Mouse (Mus musculus) right cerebral cortex, postnatal 25 days (tissue): Measurements from ENCODE around the gene Olfr1419.
"Not testable (repeated sequence)": the region's sequence is repeated elsewhere in the genome, so short reads cannot be mapped to it uniquely, and the experiment has no call there.

ENCODE experiments used
- DNase-seq: peaks from one replicate; pipeline ENCODE4 v3.0.0; 2022

Olfr1419 gene

DNA sequence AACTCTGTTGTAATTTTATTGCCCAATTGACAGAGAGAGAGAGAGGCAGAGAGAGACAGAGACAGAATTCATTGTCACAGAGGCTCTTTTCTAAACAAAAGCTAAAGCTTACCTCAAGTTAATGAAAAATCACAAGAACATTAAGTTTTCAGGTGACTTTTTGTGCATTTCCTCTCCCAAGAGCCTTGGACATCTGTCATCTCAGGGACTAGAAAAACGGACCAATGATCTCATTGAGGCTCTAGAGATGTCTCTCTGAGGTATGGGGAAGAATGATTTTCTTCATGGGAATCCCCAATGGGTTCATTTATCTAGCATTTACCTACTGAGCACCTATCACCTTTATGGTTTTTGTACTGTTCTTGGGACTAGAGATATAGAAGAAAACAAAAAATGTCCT is at the start of gene Olfr1419:
Gene Olfr1419, minus strand, starts transcription at position 101 of the 400 bp plus-strand sequence.
- no peak for DNase-seq

DNA sequence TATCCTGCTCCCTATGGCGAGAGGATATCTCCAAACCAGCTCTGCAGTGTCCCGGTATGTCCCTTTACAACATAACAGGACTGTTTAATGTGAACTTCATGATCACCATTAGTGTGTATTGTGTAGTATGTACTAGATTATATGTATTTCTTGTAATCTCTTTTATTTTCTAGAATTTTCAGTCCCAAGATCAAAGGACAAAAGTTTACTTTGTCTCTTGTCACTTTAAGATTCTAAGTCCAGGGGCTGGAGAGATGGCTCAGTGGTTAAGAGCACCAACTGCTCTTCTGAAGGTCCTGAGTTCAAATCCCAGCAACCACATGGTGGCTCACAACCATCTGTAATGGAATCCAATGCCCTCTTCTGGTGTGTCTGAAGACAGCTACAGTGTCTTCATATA is 47.6 kb upstream of the Olfr1419 start:
- DNase-seq = not testable (repeated sequence)

DNA sequence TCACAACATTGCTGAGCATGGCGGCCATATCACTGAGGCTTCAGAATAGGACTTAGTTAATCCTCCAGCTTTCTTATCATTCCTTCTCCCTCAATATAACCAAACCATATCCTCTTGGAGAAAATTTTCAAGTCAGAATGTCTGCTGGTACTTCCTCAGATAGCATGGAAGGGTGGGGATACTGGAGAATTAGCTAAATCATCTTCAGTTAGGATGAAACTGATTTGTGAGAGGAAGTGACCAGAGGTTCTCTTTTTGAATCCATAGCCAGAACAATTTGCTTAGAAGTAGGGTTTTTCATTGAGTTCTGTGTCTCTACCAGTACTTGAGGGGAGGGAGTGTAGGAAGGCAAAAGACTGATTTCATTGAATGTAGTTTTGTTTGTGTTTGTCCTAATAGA is 47.2 kb upstream of the Olfr1419 start:
- DNase-seq = no peak

DNA sequence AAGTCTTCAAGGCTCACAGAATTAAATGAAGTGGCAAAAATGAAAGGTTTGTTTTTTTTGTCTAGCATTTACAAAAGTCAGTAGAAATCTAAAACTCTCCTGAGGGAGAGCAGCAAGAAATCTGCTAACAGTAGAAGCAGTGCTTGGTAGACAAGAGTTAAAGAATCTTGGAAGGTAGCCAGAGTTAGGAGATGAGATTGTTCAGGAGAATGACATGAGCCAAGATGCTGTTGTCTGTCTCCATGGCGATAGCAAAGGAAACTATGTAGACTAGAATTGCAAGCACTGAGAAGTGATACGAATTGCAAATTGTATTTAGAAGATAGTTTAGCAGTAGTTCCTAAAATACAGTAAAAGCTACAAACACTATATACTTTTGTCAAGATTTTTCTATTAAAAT is 40.9 kb upstream of the Olfr1419 start:
- no peak for DNase-seq

DNA sequence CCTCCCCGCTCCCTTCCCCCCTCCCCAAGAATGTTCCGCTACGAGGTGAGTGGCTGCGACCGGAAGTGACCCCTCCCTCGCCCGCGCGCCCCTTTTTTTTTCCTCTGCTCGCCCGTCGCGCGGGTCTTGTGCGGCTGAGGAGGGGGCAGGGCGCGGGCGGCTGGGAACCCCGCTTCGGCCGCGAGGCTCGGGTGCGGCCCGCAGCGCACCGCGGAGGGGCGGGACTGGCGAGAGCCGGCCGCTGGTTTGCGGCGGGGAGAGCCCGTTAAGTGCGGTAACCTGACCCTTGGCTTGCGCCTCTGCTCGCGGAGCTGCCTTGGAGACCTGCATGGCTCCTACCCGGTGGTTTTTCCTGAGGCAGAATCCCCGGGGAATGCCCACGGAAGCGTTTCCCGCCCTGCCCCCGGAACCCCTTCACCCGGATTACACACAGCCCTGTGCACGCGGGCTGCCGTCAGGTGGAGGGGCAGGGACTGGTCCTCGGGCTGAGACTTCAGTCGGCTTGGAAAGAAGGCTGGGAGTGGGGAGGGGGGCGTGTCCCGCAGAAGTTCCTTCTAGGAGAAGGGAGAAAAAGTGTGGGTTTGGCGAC is 37.7 kb upstream of the Olfr1419 start:
- no peak for DNase-seq

DNA sequence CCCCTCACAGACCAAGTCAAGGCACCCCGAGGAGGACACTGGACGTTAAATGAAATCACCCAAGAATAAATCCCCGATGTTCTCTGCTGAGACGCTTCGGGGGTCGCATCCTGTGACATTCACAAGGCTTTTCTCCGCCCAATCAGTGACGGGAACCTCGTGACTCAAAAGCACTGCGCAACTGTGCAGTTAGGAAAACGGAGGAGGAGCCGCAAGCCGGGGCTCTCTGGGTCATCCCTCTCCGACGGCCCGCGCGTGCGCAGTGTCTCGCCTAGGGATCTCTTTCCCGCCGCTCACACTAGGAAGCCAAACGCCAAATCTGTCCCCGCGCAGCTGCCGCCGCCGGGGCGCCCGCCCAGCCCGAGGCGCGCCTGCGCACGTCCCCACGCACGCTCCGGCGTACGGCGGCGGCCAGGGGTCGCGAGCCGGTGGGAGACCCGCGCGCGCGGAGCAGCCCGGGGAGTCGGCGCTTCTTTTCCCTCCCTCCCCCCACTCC is 37.2 kb upstream of the Olfr1419 start, which contains the start of gene Patl1:
Gene Patl1, plus strand, starts transcription at position 363 of the 496 bp plus-strand sequence.
- peak; percentile 98 for DNase-seq

DNA sequence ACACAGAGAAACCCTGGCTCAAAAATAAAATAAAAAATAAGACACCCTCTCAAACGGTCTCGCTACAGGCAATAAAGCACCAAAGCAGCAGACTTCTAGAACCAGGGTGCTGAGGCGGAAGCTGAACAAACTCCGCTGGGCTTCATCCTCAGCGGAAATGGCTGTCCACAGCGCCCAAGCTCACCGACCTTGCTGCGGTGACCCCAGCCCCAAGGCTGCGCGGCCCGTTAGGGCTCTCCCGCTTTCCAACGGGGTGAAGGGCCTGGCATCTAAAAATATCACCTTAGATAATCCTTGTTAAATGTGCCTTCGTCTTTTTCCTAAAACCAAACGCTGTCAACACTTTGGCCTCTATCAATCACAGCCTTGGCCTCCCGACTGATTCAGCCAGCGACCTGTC is 36.7 kb upstream of the Olfr1419 start:
- no peak for DNase-seq

DNA sequence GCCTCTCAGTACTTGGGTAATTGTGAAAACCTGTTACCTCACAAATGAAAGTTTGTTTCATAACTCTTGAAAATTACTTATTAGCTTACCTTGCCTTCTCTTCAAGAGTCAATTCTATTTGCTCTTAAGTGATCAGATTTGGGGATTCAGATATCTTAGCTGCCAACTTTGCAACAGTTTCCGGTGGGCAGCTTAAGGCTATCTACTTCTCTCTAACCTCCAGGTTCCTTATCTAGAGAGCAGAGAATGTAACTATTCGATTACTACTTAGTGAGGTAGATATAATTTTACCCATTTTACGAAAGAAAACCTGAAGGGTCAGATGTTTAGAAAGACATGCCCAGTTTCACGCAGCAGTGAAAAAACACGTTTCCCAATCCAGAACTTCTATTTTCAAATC is 36.1 kb upstream of the Olfr1419 start:
- no peak for DNase-seq

DNA sequence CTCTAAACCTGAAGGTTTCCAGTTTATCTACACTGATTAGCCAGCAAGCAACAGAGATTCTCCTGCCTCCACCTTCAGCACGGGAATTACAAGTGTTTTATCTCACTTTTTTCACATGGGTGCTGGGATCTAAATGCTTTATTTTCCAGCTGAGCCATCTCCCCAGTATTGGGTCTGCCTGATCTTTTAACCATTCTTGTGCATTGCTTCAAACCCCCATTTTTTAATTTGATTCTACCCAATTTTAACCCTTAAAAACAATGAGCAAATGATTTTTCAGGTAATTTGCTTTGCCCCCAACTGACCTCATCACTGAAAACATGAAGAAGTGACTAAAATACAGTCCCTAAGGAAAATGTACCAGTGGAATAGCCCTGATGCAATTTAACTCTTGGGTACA is 11.4 kb upstream of the Olfr1419 start, which contains the start of gene Olfr1420:
Gene Olfr1420, plus strand, starts transcription at position 301 of the 400 bp plus-strand sequence.
- no peak for DNase-seq

DNA sequence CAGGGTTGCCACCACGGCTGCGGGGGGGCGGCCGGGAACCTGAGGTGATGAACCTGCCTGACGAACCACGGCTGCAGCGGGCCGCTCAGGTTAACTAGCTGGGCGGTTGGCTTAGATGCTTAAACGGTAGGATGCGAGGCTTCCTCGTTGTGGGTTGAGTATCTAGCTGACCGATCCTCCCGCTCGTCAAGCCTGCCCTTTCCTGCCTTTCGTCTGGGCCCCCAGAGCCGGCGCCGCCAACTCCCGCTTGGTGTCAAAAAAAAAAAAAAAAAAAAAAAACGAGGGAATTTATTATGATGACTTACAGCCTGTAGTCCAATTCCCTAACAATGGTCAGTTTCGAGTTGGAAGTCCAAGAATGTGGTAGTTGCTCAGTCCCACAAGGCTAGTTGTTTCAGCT is 3.5 kb upstream of the Olfr1419 start:
- DNase-seq = not testable (repeated sequence)

DNA sequence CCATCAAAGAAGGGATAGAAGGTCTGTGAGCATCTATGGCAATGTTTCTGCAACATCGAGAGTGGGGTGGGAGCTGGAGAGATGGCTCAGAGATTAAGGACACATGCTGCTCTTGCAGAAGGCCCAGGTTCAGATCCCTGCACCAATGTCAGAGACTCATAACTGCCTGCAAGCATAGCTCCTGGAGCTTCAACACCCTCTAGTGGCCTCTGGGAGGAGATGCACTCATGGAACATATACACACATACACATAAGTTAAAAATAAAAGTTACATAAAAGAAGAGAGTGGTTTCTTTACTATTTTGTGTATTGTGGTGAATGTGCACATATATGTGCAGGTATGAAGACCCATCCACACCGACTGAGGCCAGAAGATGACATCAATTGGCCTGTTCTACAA is 7.1 kb downstream of the Olfr1419 start:
- DNase-seq = no peak

DNA sequence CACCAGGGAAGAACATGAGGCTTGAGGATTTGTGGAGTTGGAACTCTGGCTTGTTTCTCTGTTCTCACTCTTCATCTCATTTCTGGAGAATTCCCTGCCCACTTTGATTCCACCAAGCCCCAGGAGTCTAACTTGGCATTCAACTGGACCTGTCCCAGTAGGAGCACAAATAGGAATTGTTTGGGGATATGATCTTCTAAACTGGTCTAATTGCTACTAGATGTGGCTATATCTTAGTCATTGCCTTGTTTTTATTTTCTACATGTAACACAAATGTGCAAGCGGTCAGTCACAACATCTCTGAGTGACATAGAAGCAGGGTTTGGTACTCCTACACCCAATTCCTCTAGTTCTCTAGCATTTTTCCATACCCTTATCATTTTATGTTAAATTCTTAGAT is 13.9 kb downstream of the Olfr1419 start, which contains the start of gene Olfr1418:
Gene Olfr1418, minus strand, starts transcription at position 101 of the 400 bp plus-strand sequence.
- DNase-seq = no peak

DNA sequence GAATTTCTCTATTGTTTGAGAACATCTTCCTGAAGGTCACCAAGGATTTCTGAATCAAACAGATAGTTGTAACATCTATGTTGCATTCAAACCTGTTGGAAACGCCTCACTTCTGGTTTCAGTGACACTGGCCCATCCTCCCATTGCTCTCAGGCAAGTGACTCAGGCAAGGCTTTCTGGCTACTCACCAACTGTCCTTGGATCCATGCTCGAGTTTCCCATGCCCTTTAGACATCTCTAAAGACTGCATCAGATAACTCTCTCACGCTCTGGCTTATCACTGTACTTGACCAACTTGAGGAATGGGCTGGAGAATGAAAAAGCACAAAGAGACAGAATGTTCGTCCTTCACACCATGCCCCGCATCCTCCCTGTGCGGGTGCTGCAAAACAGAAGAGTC is 18.4 kb downstream of the Olfr1419 start:
- no peak for DNase-seq

DNA sequence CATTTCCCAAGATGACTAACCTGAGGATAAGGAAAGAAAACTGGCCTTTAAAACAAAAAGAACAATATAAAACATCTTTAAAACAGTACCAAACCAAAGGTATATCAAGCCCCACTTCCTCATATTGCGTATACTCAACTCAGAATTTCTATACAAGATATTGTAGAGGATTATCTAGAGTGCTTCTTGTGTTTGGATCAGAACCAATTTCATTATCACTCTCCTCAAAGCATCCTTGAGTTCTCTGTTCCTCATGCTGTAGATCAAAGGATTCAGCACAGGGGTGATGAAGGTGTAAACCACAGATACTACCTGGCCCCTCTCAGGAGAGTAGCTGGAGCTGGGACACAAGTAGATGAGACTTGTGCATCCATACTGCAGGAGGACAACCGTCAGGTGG is 20.1 kb downstream of the Olfr1419 start:
- DNase-seq = no peak

DNA sequence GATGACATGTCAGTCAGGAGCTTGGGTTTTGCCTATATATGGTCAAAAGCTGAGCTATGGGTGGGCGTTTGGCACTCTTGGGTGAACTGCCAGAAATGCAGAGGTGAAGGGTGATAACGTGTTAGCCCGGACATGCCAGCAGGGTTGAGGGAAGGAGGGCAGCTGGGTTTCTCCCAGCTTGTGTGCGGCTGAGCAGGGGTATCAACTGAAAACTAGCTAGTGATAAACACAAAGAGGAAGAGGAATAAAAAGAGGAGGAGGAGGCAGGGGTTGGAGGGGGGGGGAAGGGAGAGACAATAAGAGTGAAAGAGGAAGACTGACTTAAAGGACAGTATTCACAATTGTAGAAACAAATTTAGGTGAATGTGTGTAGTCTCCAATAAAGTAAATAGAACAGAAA is 22.3 kb downstream of the Olfr1419 start:
- DNase-seq = no peak

DNA sequence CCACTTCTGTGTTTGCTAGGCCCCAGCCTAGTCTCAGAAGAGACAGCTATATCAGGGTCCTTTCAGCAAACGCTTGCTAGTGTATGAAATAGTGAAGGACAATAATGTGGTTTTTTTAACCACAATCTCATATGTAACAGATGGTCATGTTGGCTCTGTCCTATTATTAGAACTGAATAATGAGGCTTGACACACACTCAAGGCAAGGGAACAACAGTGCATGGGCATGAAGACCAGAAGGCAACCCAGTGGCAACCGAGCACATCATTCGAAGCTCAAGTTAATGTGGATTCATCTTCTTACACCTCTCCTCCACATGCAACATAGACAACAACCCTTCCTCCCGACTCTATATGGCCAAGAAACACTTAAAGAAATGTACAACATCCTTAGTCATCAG is 28.6 kb downstream of the Olfr1419 start:
- no peak for DNase-seq

DNA sequence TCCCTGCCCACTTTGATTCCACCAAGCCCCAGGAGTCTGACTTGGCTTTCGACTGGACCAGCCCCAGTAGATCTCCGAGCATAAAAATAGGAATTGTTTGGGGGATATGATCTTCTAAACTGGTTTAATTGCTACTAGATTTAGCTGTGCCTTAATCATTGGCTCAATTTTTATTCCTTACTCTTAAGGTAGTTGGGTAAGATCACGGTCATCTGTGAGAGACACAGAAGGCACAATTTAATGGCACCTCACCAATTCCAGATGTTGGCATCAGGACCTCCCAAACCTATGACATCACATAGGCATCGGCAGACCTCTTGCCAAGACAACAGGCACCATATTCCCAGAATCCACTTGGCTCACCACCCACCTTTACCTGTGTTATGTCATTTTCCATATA is 35.8 kb downstream of the Olfr1419 start, which contains the start of gene Olfr1417:
Gene Olfr1417, minus strand, starts transcription at position 101 of the 400 bp plus-strand sequence.
- DNase-seq = no peak

DNA sequence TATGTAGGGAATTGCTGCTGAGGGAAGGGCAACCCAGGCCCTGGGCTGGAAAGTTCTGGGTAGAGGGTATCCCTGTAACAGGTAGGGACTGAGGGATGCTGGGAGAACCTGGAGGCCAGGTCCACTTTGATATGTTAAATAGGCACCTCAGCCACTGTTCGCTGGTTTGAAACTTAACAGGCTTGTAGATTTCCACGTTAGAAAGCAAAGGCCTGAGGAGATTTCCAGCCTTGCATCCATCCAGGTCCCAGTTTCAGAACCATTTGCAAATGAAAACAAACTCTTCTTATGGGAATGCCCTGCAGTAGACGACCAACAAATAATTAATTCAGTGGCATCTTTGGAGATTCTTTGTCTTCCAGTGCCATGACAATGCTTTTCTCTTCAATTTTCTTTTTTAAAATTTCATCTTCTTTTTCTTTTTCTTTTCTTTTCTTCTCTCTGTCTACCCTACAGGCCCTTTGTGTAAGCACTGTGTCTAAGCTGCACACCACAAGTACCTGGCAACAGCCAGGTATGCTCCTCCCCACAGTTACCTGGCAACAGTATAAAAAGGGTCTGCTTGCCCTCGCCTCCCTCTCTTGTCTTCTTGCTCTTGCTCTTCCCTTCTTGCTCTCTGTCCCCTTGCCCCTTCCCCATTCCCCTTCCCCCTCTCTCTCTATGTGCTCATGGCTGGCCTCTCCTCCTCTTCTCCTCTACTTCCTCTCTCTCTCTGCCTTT is 51.4 kb downstream of the Olfr1419 start:
- DNase-seq = no peak

DNA sequence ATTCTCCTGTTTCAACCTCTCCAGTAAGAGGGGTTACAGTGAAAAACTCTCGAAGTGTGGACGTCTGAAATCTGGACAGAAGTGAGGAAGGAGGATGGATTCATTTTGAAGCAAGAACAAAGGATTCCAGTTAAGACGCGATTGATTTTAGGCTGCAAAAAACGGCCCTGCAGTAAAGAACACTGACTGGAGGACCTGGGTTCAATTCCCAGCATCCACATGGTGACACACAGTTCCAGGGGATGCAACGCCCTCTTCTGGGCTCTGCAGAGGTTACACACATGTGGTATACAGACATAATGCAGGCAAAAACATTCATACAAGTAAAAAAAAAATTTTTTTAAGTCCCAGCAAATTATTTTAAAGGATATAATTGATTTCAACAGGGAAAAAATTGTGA is 54.7 kb downstream of the Olfr1419 start:
- DNase-seq = no peak

DNA sequence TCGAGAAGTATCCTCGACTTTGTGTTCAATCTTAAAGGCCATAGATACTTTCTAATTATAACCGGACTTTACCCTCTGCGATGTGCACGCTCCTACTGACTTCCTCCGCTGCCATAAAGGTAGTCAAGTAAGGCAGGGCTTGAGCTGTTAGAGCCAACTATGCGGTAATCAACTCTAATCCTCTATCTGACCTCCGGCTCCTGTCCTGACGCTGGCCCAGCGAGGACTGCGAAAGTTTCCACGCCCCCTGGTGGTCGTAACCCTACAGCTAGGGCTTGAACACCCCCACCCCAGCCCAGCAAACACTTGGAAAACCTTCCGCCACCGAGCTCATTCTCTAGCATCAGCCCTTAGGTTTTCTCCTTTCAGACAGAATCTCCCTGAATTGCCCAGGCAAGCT is 55.1 kb downstream of the Olfr1419 start:
- DNase-seq = peak; percentile 41

DNA sequence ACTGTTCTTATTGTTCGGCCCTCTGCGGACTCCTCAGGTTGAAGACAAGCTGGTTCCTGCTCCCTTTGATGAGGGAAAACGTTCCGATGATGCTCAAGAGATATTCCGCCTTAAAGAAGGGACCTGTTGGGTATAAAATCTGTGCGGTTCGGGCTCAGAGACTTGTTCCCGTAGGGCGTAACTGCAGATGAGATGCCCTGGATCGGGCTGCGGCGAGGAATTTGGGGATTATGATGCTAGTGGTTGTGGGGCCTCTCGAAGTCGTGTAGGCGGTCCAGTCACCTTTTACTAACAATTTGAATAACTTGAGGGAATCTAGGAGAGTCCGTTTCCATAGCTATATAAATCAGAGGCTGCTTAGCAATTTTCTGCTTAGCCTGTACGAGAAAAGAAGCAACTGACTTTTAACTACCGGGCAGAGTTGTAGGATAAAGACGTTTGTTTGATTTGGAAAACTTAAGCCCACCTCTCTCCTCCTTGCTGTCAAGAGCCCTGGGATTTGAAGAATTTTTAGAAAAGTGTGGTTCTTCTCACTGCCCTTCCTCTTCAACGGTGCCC is 55.7 kb downstream of the Olfr1419 start, which contains the start of gene Stx3:
Gene Stx3, minus strand, starts transcription at position 261 of the 558 bp plus-strand sequence.
- no peak for DNase-seq
